Mouse (Mus musculus): ENCODE data around the gene Metap1.
A peak's percentile ranks its signal among the peaks of the same experiment; 100 is the strongest.

The Metap1 gene

DNA sequence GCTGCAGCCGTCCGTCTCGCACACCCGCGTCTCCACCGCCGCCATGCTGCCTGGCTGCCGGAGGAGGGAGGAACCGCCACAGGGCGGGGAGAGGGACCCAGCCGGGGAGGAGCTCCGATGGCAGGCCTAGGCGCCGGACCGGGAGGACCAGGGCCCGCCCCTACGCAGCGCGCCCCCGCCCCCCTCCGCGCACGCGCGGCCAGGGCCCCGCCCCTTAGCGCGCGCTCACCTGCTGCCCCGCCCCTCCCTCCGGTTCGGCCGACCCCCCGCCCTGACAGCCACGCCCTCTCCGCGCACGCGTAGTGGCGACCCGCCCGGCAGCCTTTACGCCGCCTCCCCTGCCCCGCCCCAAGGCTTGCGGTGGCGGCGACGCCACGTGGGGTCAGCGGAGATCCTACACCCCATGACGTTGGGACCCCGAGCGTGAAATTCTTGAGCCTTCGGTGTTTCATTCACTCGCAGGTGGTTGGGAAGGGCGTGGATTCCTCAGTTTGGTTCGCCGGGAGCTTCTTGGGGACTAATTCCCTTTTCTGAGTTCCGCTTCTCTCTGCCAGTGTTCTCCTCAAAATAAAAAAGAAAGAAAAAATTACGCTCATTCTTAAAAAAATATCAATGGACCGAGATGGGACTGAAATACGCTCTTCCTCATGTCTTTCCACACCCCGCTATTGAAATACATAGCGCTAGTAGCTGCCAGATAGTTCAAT is at the start of gene Metap1:
Gene Metap1, minus strand, starts transcription at position 189 of the 707 bp plus-strand sequence.
- peak; percentile 94 for DNase-seq (ENCODE audit: low read depth, low spot score)

DNA sequence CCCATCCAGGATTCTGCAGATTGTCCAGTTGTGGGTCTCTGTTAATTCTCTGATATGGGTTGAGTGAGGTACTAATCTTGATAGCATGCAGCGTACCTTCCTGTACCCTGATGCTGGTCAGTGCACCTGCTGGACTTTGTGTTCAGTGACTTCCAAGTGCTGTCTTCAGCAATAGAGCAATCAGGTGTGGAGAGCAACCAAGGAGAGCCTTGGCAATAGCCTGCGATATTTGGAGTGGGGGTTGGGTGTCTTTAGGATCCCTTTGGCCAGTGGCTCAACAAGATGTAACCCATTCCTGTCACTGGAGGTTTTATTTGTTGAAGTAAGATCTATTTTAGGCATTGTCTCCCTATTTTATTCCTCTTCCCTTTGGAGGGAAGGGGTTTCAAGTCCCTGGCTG is 46.7 kb upstream of the Metap1 start:
- DNase-seq (ENCODE audit: low read depth, low spot score), result no peak

DNA sequence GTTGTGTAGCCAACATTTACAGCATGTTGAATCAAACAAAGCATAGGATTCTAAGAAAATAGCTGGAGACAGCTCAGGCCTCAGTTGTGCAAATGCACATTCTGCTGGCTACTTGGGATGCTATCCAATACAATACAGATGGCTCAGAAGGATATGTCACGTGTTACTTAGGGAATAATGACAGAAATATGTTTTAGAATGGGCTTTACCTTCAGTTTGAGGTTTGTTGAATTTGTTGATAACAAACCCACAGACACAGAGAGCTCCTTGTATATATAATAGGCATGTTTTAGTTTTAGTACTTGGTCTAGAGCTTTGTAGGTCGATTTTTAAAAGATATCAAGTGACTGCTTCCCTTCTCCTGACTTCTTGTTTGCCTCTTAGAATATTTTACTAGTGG is 43.4 kb upstream of the Metap1 start:
- DNase-seq (ENCODE audit: low read depth, low spot score), result no peak

DNA sequence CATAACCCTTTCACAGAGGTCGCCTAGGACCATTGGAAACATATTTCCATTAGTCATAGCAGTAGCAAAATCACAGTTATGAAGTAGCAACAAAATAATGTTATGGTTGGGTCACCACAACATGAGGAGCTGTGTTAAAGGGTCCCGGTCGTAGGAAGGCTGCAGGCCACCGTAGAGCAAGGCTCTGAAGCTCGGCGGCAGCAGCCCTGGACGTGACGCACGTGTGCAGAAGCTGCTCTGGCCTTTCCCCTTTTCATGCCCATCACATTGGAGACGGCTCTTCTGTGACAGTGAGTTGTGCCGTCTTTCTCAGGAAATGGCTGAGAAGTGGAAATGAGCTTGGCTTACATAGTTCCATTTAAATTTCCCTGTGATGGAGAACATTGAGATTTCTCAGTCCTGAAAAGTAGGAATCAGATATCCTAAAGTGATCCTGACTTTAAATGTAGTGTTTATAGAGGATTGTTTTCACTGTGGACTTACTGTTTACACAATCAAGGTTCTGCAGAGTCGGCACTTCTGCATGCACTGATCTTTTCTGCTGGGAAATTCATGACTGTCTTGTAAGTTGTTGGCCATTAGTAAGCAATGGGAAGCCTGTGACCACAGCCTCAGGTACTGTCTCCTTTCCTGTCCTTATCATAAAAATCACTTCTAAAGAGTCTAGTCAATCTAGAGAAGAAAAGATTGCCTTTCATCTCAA is 42.3 kb upstream of the Metap1 start:
- no peak for DNase-seq (ENCODE audit: low read depth, low spot score)

DNA sequence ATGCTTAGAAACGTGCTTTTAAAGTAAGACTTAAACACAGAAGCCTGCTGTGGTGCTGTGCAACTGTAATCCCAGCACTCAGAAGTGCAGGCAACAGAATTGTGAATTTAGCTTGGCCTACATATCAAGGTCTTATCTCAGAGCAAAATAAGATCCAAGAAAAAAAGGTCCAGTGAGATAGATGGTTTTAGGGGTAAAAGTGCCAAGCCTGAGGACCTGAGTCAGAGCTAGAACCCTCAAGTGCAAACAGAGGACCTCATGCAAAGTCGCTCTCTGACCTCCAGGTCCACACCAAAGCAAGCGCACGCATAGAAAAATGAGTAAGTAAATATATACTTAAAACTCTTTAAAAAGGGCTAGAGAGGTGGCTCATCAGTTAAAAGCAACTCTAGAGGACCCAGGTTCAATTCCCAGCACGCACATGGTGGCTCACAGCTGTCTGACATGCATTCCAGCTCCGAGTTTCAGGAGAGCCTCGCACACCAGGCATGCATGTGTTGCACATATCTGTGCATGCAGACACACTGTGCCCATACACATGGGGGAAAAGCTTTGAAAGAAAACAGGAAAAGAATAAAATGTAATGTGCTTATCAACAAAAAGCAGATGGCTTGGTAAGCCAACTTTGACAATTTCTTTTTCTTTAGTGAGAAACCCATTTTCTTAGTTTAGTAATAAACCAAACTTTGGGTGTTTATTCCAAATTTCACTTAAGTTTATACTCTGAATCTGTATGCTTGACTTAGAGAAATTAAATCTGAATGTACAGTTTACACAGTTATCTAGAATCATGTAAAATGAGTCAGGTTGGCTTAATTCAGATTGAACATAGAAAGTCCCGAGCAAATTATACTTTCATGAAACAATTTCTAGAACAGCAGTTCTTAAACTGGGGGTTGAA is 41.5 kb upstream of the Metap1 start:
- no peak for DNase-seq (ENCODE audit: low read depth, low spot score)

DNA sequence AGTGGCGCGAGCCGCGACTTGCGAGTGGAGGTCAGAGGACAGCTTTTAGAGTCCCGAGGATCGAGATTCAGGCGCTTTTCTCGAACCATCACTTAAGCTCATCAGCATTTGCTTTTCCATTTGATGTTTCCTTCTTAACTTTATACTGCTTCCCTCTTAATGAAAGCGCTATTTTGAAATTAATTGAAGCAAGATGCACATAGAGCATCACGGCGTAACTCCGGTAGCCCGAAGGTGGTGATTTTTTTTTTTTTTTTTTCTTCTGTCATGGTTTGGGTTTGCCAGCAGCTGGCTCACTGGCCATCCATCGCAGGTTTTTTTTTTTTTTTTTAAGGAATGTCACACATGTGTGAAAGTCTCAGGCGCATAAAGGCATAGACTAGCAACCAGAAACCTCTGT is 39.0 kb upstream of the Metap1 start:
- DNase-seq (ENCODE audit: low read depth, low spot score), result no peak

DNA sequence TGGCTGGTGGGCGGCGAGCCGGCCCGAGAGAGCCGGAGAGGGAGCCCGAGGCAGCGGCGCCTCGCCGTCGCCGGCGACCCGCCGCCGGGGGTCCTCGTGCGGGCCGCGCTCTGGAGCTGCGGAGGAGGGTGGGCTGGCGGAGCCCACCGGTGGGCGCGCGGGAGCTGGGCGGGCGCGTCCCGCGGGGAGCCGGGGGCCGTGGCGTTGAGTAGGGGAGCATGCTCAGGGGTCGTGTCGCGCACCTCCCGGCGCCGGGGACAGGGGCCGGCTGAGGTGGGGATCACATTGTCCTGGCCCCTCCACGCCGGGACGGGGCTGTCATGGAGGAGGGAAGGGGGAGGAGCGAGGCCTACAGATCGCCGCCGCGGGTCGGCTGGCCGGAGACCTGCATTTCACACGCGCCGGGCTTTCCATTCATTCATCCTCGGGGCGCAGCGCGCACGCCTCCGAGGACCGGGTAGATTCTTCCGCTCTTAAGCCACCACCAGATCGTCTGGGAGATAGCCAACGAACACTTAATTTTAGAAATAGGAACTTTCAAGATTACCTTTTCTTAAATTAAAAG is 38.4 kb upstream of the Metap1 start:
- DNase-seq (ENCODE audit: low read depth, low spot score), result peak; percentile 80

DNA sequence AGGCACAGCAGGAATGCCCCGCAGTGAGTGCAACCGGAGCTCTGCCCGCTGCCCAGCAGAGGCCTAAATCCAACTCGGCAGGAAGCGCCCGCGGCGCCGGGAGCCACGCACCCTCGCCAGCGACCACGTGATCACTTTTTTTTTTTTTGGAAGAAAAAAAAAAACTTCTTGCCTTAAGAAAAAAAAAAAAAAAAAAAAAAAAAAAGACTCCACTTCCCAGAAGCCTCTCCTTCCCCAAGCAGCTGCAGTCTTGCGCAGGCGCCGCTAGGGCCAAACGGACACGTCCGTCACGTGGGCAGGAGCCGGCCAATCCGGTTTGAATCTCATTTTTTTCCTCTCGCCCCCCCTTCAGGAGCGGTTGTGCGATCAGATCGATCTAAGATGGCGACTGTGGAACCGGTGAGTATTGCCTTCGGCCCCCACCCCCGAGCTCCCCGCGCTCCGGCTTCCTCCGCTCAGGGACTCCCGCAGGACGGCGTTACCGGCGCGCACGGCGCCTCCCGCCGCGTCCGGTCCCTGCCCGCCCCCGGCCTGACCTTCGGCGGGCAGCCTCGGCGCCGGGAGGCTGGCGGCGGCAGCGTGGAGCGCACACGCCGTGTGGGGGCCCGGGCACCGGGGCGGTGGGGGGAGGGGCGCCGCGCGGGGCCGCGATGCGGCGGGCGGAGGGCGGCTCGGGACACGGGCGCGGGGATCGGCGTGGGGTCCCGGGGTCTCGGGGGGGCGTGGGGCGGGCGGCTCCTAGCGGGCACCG is 37.8 kb upstream of the Metap1 start:
- DNase-seq (ENCODE audit: low read depth, low spot score), result peak; percentile 99

DNA sequence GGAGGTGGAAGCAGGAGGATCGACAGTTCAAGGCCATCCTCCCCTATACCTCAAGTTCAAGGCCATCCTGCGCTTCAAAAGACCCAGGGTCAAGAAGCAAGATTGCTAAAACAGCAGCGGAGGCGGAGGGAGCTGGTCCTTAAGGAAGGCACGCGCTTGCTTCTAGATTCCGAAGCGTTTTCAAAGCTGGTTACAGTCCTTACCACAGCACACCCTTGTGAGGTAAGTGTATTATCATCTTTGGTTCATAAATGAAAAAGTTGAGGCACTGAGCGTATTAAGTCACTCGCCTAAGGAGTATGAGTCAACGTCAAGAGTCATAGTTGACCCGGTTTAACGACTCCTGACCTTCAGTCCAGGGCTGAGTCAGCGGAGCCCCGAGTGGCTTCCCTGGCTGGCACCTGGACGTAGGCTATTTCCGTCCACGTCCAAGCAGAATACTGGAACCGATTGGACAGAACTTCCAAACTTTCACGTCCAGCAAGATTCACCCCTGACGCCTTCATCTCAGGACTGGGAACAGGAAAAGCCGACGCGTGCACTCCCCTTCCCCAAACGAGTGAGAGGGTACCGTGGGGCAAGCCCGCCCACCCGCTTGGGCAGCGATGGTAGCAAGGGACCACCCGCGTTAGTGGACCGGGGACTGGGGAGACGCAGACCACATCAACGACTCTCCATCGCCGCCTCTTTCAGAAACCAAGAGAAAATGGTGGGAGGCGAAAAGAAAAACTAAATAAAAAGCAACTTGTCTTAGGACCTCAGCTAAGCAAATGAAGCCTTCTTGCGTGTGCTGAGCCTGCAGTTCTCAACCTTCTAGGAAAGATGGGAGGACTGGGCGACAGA is 37.0 kb upstream of the Metap1 start, which contains the start of gene Eif4e:
Gene Eif4e, plus strand, starts transcription at position 107 of the 843 bp plus-strand sequence.
- DNase-seq (ENCODE audit: low read depth, low spot score), result no peak

DNA sequence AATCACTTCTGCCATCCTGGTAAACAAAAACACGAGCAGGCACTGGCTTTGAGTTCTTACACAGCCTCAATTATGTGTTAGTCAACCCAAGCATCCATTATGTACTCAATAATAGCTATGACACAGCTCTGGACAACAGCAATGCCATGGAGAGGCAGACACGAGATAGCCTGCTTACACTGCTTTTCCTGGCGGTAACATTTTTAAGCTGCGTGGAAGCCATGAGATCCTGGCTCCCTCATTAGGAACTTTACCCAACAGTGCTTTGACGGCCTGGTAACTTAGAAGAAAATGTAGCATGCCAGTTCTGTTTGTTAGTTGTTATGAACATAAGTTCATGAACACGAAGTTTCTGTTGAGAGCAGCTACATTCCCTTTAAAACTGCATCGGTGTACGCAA is 36.2 kb upstream of the Metap1 start:
- no peak for DNase-seq (ENCODE audit: low read depth, low spot score)

DNA sequence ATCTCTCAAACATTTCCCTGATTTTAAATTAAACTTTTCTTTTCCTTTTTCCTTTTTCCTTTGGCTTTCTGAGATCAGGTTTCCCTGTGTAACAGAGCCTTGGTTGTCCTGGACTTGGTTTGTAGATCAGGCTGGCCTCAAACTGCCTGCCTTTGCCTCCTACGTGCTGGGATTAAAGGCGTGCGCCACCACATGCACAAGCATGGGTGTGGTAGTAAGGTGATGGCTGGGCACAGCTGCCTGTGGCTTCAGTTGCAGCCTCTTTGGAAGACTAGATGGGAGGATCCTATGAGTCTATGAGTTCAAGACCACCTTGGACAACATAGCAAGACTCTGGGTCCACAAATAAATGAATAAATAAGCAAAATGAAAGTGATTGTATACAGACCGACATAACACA is 34.6 kb upstream of the Metap1 start:
- no peak for DNase-seq (ENCODE audit: low read depth, low spot score)

DNA sequence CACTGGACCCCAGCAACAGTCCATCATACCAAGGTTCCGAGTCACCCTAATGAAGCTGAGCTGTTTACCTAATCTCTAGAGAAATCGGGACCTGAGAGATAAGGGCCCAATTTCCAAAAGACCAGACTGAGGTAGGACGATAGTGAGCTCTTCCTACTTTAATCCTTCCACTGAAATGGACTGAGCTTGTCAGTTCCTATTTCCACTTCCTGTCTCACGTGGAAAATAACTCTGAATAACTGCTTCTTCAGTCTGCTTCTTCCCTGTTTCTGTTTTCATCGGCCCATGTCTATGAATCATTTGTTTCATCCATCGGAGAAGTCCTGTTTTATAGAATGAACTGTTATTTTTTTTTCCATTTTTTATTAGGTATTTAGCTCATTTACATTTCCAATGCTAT is 29.9 kb upstream of the Metap1 start:
- no peak for DNase-seq (ENCODE audit: low read depth, low spot score)

DNA sequence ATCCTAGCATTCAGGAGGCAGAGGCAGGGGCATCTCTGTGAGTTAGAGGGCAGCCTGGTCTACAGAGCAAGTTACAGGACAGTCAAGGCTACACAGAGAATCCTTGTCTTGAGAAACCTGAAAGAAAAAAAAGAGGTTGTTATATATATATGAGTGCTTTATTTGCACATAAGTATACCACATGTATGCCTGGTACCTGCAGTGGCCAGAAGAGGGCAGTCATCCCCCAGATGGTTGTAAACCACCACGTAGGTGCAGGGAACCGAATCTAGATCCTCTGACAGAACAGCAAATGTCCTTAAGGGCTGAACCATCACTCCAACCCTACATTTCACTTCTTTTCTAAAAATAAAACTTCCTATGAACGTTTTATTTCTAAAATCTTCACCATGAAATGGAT is 28.6 kb upstream of the Metap1 start:
- peak; percentile 75 for DNase-seq (ENCODE audit: low read depth, low spot score)

DNA sequence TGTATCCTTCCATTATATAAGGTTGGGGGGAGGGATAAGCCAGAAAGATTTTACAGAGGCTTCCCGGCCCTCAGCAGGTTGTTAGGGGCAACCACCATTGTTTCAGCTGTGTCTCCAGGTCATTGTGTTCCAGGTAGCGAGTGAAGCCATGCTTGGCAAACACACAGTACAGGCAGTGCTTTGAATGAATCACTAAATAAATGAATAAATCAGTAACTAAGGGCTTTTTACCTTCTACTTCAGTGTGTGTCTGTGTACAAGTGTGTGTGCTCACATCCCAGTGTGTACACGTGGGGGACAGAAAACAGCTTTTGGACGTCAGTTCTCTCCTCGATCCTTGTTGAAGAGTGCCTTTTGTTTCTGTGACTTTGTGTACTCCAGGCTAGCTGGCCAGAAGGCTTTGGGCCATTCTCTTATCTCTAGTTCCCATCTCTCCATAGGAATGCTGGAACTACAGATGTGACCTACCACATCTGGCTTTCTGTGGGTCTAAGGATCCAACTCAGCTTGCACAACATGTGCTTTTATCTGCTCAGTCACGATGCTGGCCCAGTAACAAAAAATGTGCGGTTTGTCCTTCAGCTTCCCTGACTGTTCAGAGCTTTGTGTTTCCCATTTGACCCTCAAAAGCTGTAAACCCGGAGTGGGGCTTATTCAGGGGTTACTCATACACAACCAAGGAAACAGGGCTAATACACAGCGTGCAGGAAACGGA is 26.5 kb upstream of the Metap1 start:
- no peak for DNase-seq (ENCODE audit: low read depth, low spot score)

DNA sequence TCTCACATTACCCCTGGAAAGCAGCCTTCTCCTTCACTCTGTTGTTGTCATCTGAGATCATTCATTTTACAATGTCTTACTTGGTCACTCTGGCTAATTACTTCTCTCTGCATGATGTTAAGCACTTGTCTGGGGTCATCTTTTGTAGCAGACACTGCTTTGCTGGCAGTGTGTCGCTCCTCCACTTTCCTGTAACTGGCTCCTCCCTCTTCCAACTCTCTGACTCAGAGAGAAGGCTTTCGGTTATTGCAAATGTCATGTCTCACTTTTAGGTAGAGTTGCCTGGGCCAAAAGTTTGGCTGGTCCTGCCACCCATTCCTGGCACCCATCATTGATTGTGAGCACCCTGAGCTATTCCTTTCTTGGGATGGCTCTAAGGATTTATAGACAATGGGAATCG is 25.4 kb upstream of the Metap1 start:
- no peak for DNase-seq (ENCODE audit: low read depth, low spot score)

DNA sequence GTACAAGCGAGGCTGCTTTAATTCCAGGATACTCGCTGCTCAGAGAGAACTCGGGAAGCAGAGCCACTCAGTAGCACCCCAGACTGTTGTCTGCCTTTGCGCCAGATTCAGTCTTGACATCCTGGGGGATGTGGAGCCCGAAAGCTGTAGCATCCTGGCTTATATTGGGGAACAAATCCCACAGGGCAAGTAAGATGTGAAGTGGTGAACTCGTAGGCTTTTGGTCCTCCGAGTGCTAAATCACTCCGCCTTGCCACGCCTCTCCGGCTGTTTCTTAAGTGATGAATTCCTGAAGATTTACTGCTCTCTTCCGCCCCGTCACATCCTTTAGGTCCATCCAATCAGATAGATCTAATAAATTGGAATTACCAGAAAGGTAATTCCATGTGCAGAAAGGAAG is 23.9 kb upstream of the Metap1 start:
- no peak for DNase-seq (ENCODE audit: low read depth, low spot score)

DNA sequence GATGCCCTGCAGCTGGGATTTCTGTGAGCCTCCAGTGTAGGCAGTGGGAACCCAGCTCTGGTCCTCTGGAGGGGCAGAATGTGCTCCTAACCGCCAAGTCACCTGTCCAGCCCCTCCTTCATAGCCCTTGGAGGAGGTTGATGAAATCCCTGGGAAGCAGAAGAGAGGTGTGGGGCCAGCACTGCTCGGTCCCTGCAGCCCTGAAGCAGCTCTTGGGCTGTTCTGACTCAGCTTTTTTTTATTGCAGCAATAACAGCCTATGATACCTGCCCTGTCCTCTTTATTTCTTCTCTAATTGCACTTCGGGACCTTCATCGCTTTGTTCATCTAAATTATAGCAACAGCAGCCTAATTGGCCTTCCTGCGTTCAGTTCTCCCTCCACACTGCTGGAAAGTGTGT is 21.2 kb upstream of the Metap1 start:
- no peak for DNase-seq (ENCODE audit: low read depth, low spot score)

DNA sequence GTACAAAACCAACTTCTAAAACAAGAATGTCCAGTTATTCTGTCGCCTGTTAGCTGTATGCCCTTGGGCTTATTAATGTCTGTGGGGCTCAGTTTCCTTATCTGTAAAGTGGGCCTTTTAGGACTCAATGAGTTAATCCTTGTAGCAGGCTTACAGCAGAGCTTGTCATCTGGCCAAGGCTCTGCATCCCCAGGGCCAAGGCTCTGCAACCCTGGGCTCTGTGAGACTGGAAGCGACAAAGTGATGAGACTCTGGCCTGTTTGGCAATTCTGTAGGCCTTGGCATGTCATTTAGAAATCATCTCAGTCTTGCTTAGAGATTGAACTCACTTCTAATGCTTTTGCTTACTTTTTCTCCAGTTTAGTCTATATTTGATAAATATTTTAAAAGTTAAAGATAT is 20.3 kb upstream of the Metap1 start:
- DNase-seq (ENCODE audit: low read depth, low spot score), result no peak

DNA sequence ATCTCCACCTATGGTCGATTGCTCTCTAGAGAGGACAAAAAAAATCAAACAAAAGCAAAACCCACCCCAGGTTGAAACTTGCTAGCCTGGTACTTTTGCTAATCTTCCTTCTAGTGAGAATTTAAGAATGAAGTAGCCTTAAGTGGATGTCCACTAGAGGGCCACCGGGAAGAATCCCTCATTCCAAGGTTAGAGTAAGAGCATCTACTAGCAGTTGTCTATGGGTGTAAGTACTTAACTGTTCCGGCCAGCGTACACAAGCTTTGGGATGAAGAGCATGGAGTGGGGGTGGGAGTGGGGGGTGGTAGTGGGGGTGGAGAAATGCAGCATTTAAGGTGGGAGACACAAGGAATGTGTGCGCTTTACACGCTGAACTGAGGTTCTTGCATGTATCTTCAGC is 17.4 kb upstream of the Metap1 start:
- DNase-seq (ENCODE audit: low read depth, low spot score), result no peak

DNA sequence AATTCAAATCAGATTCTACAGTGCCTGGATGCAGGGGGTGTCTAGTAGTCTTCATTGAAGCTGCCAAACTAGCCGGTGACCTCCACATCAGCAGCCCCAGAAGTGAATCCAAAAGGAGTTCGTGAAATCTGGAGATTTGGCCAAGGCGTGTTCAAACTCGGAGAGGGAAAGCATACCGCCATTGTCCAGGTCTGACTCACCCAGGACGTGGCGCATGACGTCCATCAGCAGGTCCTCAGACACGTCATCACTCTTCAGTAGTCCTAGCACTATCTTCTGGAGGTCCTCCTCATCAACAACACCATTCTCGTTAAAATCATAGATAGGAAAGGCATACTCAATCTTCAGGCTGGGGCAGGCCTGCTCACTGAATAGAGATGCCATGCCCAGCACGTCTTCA is 14.4 kb upstream of the Metap1 start:
- DNase-seq (ENCODE audit: low read depth, low spot score), result no peak
